Mouse (Mus musculus) lung, embryonic 14.5 days (tissue): ENCODE measurements around the gene Ank3. TPM values are rescaled to one million over a fixed set of nuclear protein-coding genes. Genes with fewer than 3 reads are reported as not detected.

Source experiments
- ATAC-seq: fragments of 200-750 bp; cut with Nextera tagmentation; 2 replicates; pipeline ENCODE4 v1.8.0; 2017; ENCODE audit warnings: mild to moderate bottlenecking, moderate TSS enrichment, moderate library complexity; ENCODE audit not compliant: insufficient read depth
- DNase-seq: peaks from one replicate; pipeline ENCODE4 v3.0.0-alpha.2; 2015
- H3K27ac ChIP-seq: fragments of 300-500 bp; sonication (generic); 2 replicates; pipeline ENCODE4 v1.5.1; 2014; ENCODE audit warnings: low read depth, mild to moderate bottlenecking, moderate library complexity
- H3K27me3 ChIP-seq: fragments of 300-500 bp; sonication (generic); 2 replicates; pipeline ENCODE4 v1.6.1; 2014; ENCODE audit warnings: low read length, control low read depth; ENCODE audit not compliant: insufficient read depth
- H3K36me3 ChIP-seq: fragments of 300-500 bp; sonication (generic); 2 replicates; pipeline ENCODE4 v1.6.1; 2014; ENCODE audit warnings: control low read depth; ENCODE audit not compliant: insufficient read depth
- H3K4me1 ChIP-seq: fragments of 300-500 bp; sonication (generic); 2 replicates; pipeline ENCODE4 v1.6.1; 2014; ENCODE audit warnings: antibody characterized with exemption, control low read depth; ENCODE audit not compliant: insufficient read depth
- H3K4me2 ChIP-seq: fragments of 300-500 bp; sonication (generic); 2 replicates; pipeline ENCODE4 v1.6.1; 2014; ENCODE audit warnings: mild to moderate bottlenecking
- H3K4me3 ChIP-seq: fragments of 300-500 bp; sonication (generic); 2 replicates; pipeline ENCODE4 v1.5.1; 2014; ENCODE audit warnings: low read depth, low read length
- H3K9ac ChIP-seq: fragments of 300-500 bp; sonication (generic); 2 replicates; pipeline ENCODE4 v1.6.1; 2014
- H3K9me3 ChIP-seq: fragments of 300-500 bp; sonication (generic); 2 replicates; pipeline ENCODE4 v1.6.1; 2016; ENCODE audit warnings: low read depth, low read length, control low read depth
- CTCF ChIP-seq: IDR thresholded peaks from 2 replicates; pipeline ENCODE4 v1.5.1; 2016; ENCODE audit warnings: antibody characterized with exemption, low read depth
- WGBS: fragments of 180-500 bp; shearing (Covaris S2); extraction: QIAGEN DNeasy Blood & Tissue Kit; methylation state at CpG from one replicate; pipeline ENCODE4 v1.1.7; 2014; 5-methylcytosine and 5-hydroxymethylcytosine counted together
- polyA plus RNA-seq: library from polyadenylated mRNA; unstranded; fragments of >200 nt; fragmentation: Nextera tagmentation; extraction: Ambion mirVana; gene quantifications from 2 replicates; pipeline ENCODE4 v1.2.1, GENCODE M21; 2014

Gene Ank3
- polyA plus RNA-seq, 1 experiment from 2014 or later = 16.2 TPM

DNA sequence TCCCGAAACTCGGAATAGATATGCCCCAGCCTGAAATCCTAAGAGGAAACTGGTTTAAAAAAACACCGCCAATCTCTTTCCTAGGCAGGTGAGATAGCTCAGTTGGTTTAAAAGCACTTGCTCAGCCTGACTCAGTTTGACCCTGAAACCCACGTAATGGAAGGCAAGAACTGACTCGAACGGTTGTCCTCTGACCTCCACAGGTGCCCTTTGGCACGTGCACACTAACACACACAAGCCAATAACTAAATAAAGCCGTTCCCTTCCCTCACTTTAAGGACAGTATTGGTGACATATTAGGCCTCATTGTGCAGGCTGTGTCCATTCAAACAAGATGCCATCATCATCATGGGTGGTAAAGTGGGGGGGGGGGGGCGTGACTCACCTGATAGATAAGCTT is 528.4 kb downstream of the Ank3 start:
- H3K27ac ChIP-seq = peak overlapping the region; percentile 92
- H3K9me3 ChIP-seq = no peaks in the 10 kb centered on the region
- peak overlapping the region; percentile 18 for H3K9ac ChIP-seq
- no peak for TF ChIP-seq CTCF
- DNase-seq (no peak), ATAC-seq (no peak)
- H3K27me3 ChIP-seq = 0 out of 2 replicates have a peak, but pooled peaks cover 3% of the 10 kb centered on the region
- peak overlapping the region; percentile 27 for H3K4me3 ChIP-seq
- 6% methylated on average over 9 of the region's 9 CpGs for WGBS
- H3K4me2 ChIP-seq = peak overlapping the region; percentile 62
- H3K36me3 ChIP-seq = no peaks in the 10 kb centered on the region
- peaks cover 7% of the 10 kb centered on the region for H3K4me1 ChIP-seq

DNA sequence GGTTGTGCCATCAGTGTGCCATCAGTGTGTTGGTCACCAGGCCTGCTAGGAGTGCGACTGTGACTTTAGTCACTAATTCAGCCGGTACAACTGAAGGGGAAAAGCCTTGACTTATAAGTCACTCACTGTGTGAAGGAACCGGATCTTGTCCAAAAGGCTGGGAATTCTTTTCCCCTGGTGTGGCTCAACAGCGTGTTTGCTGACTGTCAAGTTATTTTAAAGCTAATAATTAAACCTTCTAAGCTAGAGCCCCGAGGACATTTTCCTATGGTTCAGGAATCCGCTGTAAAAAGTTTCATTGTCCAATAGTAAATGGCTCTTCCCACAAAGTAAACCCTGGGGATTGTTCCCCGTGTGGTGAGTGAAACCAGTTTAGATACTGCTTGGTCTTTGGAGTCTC is 529.8 kb downstream of the Ank3 start:
- peak overlapping the region; percentile 62 for H3K4me2 ChIP-seq
- 52% methylated on average over 7 of the region's 7 CpGs for WGBS

DNA sequence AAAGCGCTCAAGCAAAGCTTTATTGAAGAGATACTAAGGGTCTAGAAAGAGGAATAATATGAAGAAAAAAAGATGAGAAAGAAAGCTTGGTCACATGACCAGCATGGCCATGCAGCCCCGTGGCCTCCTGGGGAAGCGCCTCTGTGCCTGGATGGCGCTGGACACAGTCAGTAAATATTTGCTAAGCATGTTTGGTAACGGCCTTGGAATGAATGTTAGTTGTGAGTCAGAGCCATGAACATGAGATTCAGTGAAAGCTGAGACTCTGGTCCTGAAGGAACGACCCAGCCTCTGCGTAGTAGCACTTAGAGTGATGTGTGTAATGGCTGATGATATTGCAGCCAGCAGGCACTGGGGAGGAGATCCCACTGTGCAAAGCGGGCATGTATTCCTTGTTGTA is 531.9 kb downstream of the Ank3 start:
- H3K27ac ChIP-seq = no peak overlapping the region
- no peak for ATAC-seq
- 75% methylated on average over 8 of the region's 8 CpGs for WGBS
- H3K4me3 ChIP-seq = no peak overlapping the region
- DNase-seq = peak; percentile 36
- no peak overlapping the region for H3K9ac ChIP-seq
- no peaks in the 10 kb centered on the region for H3K9me3 ChIP-seq
- H3K4me2 ChIP-seq = no peak overlapping the region
- no peaks in the 10 kb centered on the region for H3K36me3 ChIP-seq
- no peak for TF ChIP-seq CTCF
- H3K4me1 ChIP-seq = peaks cover 5% of the 10 kb centered on the region; the same call in 1 of the 2 replicates
- no peaks in the 10 kb centered on the region for H3K27me3 ChIP-seq

More for the DNA sequence above, 529.8 kb downstream of the Ank3 start:
- ATAC-seq = peak; percentile 15; the same call in 1 of the 2 replicates
- H3K36me3 ChIP-seq = no peaks in the 10 kb centered on the region
- no peaks in the 10 kb centered on the region for H3K27me3 ChIP-seq
- no peak for TF ChIP-seq CTCF
- no peaks in the 10 kb centered on the region for H3K9me3 ChIP-seq
- peak; percentile 63 for DNase-seq
- H3K9ac ChIP-seq = no peak overlapping the region
- no peak overlapping the region for H3K4me3 ChIP-seq
- peak overlapping the region; percentile 92 for H3K27ac ChIP-seq
- peaks cover 7% of the 10 kb centered on the region for H3K4me1 ChIP-seq

DNA sequence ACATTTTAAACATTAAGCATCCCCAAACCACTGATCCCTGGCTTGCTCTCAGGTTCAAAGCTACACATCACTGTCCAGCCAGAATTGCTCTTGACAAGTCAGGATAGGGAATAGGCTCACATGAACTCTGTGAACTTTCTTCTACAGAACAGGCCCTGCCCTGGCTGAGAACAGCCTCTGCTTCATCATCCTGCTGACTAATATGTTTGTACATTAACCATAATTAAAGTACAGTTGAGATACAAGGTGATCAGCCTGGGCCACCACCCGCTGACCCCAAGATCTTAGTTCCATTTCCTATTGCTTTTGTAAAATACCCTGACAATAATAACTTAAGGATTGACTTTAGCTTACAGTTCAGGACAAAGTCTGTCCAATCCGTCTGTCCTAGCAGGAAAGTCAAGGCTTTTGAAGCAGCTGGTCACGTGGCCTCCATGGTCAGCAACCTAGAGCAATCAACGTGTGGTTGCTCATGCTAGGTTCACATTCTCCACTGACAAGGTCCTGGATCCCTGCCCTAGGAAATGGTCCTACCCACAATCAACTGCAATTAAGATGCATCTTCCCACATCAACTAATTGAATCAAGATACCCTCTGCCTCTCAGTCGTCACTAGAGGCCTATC is 538.0 kb downstream of the Ank3 start:
- no peaks in the 10 kb centered on the region for H3K9me3 ChIP-seq
- H3K4me1 ChIP-seq = no peaks in the 10 kb centered on the region
- H3K36me3 ChIP-seq = no peaks in the 10 kb centered on the region
- H3K27ac ChIP-seq = no peak overlapping the region
- H3K27me3 ChIP-seq = no peaks in the 10 kb centered on the region
- 77% methylated on average over 5 of the region's 5 CpGs for WGBS
- ATAC-seq = no peak
- no peak for TF ChIP-seq CTCF
- no peak overlapping the region for H3K4me3 ChIP-seq
- no peak overlapping the region for H3K4me2 ChIP-seq
- H3K9ac ChIP-seq = no peak overlapping the region
- no peak for DNase-seq

DNA sequence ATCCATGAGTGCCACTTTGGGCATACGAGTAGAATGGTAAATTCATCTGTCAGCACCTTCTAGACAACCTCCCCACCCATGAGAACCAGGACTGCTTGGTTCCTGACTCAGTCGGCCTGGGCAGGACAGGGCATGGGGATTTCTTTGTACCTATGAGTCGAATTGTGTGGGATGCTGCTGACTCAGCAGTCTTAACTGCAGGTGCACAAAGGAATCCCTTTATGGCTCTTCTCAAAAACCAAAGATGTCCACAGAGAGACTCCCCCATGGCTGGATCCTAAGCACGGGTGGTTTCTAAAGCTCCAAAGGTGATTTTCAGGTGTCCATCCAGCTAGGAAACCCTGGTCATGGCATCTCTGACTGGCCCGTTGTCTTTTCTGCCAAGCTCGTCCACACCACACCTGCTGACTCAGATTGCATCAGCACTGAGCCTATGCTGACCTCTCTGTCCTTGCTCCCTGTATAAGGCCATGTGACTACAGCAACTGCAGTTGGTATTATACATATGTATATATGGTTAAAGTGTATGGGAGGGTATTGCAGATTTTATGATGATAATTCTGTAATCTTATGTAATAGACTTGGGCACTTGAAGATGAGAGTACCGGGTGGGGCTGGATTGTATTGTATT is 538.8 kb downstream of the Ank3 start:
- 82% methylated on average over 7 of the region's 7 CpGs for WGBS
- H3K4me3 ChIP-seq = no peak overlapping the region
- no peak overlapping the region for H3K9ac ChIP-seq
- no peak for TF ChIP-seq CTCF
- no peak overlapping the region for H3K4me2 ChIP-seq
- H3K36me3 ChIP-seq = no peaks in the 10 kb centered on the region
- no peaks in the 10 kb centered on the region for H3K27me3 ChIP-seq
- H3K9me3 ChIP-seq = no peaks in the 10 kb centered on the region
- DNase-seq (no peak), ATAC-seq (no peak)
- H3K27ac ChIP-seq = no peak overlapping the region
- H3K4me1 ChIP-seq = no peaks in the 10 kb centered on the region

DNA sequence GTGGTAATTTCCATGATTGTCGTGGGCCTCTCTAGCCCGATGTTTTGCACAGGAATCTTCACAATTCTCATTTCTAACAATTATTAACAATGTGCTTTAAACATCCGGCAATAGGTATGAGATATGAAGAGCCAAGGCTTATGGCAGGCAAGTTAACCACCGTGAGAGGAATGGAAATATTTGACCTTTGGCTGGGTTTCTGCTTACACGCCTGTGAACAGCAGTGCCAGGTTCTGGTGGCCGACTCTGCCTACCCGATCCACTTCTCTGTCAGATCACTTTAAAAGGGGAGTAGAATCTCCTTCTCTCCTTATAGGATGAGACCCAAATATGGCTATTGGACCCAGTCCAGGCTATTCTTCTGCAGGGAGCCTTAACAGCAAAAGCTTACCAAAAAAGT is 540.6 kb downstream of the Ank3 start:
- Histone ChIP-seq H3K9me3 (no peaks in the 10 kb centered on the region), H3K36me3 (no peaks in the 10 kb centered on the region), H3K4me3 (no peak overlapping the region), H3K4me2 (no peak overlapping the region), H3K4me1 (no peaks in the 10 kb centered on the region), H3K27ac (no peak overlapping the region), H3K27me3 (no peaks in the 10 kb centered on the region), H3K9ac (no peak overlapping the region)
- no peak for TF ChIP-seq CTCF
- DNase-seq (no peak), ATAC-seq (no peak)
- WGBS = 75% methylated on average over 7 of the region's 7 CpGs

DNA sequence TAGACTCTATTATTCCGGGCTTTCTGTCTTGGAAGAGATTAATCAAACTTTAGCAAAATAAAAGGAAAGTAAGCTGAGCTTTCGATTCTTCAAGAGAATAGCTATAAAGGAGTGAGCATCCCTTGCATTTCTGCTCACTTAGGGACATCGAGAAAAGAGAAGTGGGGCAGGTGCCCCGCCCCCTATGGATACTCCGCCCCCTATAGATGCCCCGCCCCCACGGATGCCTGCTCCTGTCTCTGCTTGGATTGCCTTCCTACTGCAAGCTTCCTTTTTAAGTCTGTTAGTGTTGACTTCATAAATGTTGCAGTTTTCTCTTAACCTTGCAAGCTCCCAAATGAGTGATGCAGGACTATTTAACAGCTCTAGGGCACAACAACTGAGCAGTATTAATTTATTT is 541.4 kb downstream of the Ank3 start:
- H3K27me3 ChIP-seq = no peaks in the 10 kb centered on the region
- no peak for ATAC-seq
- TF ChIP-seq CTCF = no peak
- no peak overlapping the region for H3K4me2 ChIP-seq
- H3K27ac ChIP-seq = no peak overlapping the region
- no peak overlapping the region for H3K9ac ChIP-seq
- no peak for DNase-seq
- H3K9me3 ChIP-seq = no peaks in the 10 kb centered on the region
- H3K36me3 ChIP-seq = no peaks in the 10 kb centered on the region
- no peaks in the 10 kb centered on the region for H3K4me1 ChIP-seq
- WGBS = 58% methylated on average over 7 of the region's 7 CpGs
- no peak overlapping the region for H3K4me3 ChIP-seq
